Mouse (Mus musculus) limb, embryonic 12.5 days (tissue): ENCODE data around the gene Pcbp1. TPM values are rescaled to one million over a fixed set of nuclear protein-coding genes. Genes with fewer than 3 reads are reported as not detected.
A peak's percentile ranks its signal among the peaks of the same experiment; 100 is the strongest.

ENCODE experiments used
- ATAC-seq: fragments of 200-750 bp; cut with Nextera tagmentation; 2 replicates; pipeline ENCODE4 v1.8.0; 2017; ENCODE audit warnings: low read depth, moderate TSS enrichment; ENCODE audit not compliant: insufficient number of reproducible peaks, insufficient read depth, low FRiP score, low TSS enrichment
- H3K27ac ChIP-seq: fragments of 300-500 bp; sonication (generic); 2 replicates; pipeline ENCODE4 v1.5.1; 2016; ENCODE audit warnings: mild to moderate bottlenecking, moderate library complexity
- H3K27me3 ChIP-seq: fragments of 300-500 bp; sonication (generic); 2 replicates; pipeline ENCODE4 v1.6.1; 2016; ENCODE audit warnings: mild to moderate bottlenecking, moderate library complexity
- H3K36me3 ChIP-seq: fragments of 300-500 bp; sonication (generic); 2 replicates; pipeline ENCODE4 v1.6.1; 2016; ENCODE audit warnings: mild to moderate bottlenecking, moderate library complexity
- H3K4me1 ChIP-seq: fragments of 300-500 bp; sonication (generic); replicated peaks from 2 replicates; pipeline ENCODE4 v1.6.1; 2016
- H3K4me2 ChIP-seq: fragments of 300-500 bp; sonication (generic); 2 replicates; pipeline ENCODE4 v1.6.1; 2016; ENCODE audit warnings: mild to moderate bottlenecking, moderate library complexity
- H3K4me3 ChIP-seq: fragments of 300-500 bp; sonication (generic); replicated peaks from 2 replicates; pipeline ENCODE4 v1.5.1; 2016; ENCODE audit warnings: mild to moderate bottlenecking
- H3K9ac ChIP-seq: fragments of 300-500 bp; sonication (generic); replicated peaks from 2 replicates; pipeline ENCODE4 v1.6.1; 2016; ENCODE audit warnings: mild to moderate bottlenecking, moderate library complexity
- H3K9me3 ChIP-seq: fragments of 300-500 bp; sonication (generic); 2 replicates; pipeline ENCODE4 v1.6.1; 2016; ENCODE audit warnings: mild to moderate bottlenecking, moderate library complexity
- WGBS: fragments of 180-500 bp; shearing (Covaris S2); methylation state at CpG from one replicate; pipeline ENCODE4 v1.1.7; 2016; 5-methylcytosine and 5-hydroxymethylcytosine counted together
- polyA plus RNA-seq: library from polyadenylated mRNA; unstranded; fragments of >200 nt; fragmentation: Nextera tagmentation; extraction: Ambion mirVana; gene quantifications from 2 replicates; pipeline ENCODE4 v1.2.1, GENCODE M21; 2016

Pcbp1 gene
- polyA plus RNA-seq, 1 experiment from 2014 or later = 583 TPM

DNA sequence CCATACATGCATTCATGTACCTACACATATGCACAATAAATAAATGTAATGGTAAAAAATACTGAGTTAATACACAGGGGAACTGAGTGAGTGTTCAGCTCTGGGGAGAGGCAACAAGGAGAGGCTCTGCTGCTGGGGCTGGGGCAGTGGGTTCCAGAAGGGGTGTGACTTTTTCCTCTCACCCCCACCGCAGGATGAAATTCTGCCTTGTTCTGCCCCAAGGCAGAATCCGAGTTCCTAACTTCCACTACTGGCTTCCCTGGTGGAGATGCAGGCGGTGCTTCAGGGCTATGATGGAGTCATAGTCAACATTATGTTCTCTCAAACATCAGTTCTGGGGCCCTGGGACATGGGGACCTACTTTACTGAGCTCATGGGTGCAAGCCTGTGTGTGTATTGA, 19.8 kb downstream of the Pcbp1 start:
- 71% methylated on average over 3 of the region's 3 CpGs for WGBS
- no peaks in the 10 kb centered on the region for H3K9me3 ChIP-seq
- no peak for ATAC-seq
- H3K4me3 ChIP-seq = no peak overlapping the region
- no peak overlapping the region for H3K9ac ChIP-seq
- no peaks in the 10 kb centered on the region for H3K36me3 ChIP-seq
- no peaks in the 10 kb centered on the region for H3K27me3 ChIP-seq
- no peak overlapping the region for H3K4me2 ChIP-seq
- no peaks in the 10 kb centered on the region for H3K4me1 ChIP-seq
- H3K27ac ChIP-seq = no peak overlapping the region

DNA sequence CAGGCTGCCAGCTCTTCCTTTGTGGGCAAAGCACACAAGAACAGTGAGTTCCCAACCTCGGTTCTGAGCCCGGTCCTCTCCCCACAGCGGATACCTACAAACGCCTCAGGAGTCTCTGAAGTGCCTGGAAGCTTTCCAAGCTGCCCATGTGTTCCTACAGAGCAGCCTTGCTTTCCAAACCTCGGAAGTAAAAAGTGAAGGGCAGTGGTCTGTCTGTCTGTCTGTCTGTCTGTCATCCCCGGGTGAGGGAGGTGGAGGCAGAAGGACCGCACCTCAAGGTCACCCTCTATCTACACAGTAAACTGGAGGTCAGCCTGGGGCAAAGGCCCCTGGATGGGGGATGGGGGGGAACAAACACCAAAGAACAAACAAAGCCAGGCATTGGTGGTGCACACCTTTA, 20.4 kb downstream of the Pcbp1 start:
- Histone ChIP-seq H3K27me3 (no peaks in the 10 kb centered on the region), H3K9ac (no peak overlapping the region), H3K4me1 (no peaks in the 10 kb centered on the region), H3K36me3 (no peaks in the 10 kb centered on the region), H3K9me3 (no peaks in the 10 kb centered on the region), H3K27ac (no peak overlapping the region), H3K4me3 (no peak overlapping the region), H3K4me2 (no peak overlapping the region)
- 76% methylated on average over 7 of the region's 7 CpGs for WGBS
- ATAC-seq = no peak

DNA sequence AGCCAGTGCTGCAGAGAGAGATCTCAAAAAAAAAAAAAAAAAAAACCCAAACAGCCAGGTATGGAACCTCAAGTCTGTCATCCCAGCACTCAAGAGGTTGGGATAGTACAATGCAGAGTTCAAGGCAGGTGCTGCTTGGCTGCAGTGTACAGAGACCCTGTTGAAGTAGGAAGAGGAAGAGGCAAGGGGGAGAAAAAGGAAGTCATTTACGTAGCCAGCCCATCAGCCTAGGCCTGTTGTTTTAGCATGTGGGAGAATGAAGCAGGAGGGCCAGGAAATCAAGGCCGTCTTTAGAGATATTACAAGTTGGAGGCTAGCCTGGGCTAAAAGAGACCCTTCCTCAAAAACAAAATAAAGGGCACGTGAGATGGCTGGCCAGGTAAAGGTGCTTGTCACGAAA, 22.6 kb downstream of the Pcbp1 start:
- no peak overlapping the region for H3K27ac ChIP-seq
- H3K4me3 ChIP-seq = no peak overlapping the region
- H3K4me1 ChIP-seq = no peaks in the 10 kb centered on the region
- no peak overlapping the region for H3K4me2 ChIP-seq
- 89% methylated on average over 4 of the region's 4 CpGs for WGBS
- no peaks in the 10 kb centered on the region for H3K36me3 ChIP-seq
- no peaks in the 10 kb centered on the region for H3K27me3 ChIP-seq
- no peaks in the 10 kb centered on the region for H3K9me3 ChIP-seq
- H3K9ac ChIP-seq = no peak overlapping the region
- ATAC-seq = no peak

DNA sequence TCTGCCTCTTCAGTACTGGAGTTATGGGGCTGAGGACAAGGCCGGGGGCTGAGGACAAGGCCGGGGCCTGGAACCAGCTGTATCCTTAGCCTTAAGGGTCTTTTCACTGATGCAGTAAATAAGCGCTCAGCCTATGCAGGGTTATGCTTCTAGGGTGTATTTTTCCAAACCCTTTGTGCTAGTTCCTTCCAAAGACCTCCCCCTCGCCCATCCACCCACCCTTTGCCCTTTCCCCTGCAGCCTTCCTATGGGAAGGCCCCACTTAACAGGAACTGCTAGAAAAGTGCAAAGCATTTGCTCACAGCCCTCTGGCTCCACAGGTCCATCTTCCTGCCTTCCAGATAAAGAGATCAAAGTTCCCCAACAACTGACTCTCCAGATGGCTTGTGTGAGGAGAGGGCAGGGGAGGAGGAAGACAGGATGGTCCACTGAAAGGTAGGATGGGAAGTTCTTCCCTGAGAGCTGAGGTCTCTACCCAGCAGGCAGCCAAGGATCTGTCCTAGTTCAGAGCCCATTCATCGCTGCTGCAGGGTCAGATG, 26.5 kb downstream of the Pcbp1 start:
- no peak overlapping the region for H3K4me3 ChIP-seq
- WGBS = 70% methylated on average over 5 of the region's 5 CpGs
- no peak for ATAC-seq
- no peaks in the 10 kb centered on the region for H3K36me3 ChIP-seq
- H3K27ac ChIP-seq = no peak overlapping the region
- H3K9me3 ChIP-seq = no peaks in the 10 kb centered on the region; the same call in 1 of the 2 replicates
- H3K27me3 ChIP-seq = no peaks in the 10 kb centered on the region
- no peak overlapping the region for H3K4me2 ChIP-seq
- peaks cover 26% of the 10 kb centered on the region for H3K4me1 ChIP-seq
- no peak overlapping the region for H3K9ac ChIP-seq

DNA sequence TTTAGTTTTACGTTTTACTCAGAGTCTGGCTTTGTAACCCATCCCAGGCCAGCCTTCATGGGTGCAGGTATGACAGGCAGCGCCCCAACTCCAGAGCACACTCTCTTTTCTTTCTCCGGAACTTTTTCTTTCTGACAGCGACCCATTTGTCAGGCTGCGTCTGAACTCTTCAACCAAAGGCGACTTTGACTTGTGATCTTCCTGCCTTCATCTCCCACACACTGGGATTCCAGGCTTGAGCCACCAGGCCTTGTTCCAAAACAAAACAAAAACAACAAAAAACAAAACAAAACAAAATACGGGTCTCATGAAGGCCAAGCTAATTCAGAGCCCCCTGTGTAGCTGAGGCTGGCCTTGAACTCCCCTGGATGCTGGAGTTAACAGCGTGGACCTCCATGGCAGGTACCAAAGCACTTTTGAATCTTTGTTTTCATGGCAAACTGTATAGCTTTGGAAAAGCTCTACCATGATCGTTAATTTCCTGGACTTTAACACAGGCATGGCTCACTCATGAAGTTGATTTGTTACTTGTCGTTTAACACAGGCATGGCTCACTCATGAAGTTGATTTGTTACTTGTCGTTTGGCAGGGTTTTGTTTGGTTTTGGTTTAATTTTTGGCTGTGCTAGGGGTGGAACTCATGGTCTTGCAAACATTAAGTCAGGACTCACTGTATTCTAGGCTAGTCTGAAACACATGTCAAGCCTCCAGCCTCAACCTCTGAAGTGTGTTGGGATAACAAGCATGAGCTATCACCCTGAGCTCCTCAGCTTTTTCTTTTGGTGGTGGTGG, 28.0 kb downstream of the Pcbp1 start:
- H3K27ac ChIP-seq = no peak overlapping the region
- peak overlapping the region; percentile 48 for H3K4me2 ChIP-seq
- H3K4me3 ChIP-seq = peak overlapping the region; percentile 31
- peaks cover 35% of the 10 kb centered on the region for H3K4me1 ChIP-seq
- 63% methylated on average over 11 of the region's 11 CpGs for WGBS
- no peak overlapping the region for H3K9ac ChIP-seq
- ATAC-seq = no peak
- H3K36me3 ChIP-seq = no peaks in the 10 kb centered on the region
- no peaks in the 10 kb centered on the region; the same call in 1 of the 2 replicates for H3K9me3 ChIP-seq
- H3K27me3 ChIP-seq = no peaks in the 10 kb centered on the region

DNA sequence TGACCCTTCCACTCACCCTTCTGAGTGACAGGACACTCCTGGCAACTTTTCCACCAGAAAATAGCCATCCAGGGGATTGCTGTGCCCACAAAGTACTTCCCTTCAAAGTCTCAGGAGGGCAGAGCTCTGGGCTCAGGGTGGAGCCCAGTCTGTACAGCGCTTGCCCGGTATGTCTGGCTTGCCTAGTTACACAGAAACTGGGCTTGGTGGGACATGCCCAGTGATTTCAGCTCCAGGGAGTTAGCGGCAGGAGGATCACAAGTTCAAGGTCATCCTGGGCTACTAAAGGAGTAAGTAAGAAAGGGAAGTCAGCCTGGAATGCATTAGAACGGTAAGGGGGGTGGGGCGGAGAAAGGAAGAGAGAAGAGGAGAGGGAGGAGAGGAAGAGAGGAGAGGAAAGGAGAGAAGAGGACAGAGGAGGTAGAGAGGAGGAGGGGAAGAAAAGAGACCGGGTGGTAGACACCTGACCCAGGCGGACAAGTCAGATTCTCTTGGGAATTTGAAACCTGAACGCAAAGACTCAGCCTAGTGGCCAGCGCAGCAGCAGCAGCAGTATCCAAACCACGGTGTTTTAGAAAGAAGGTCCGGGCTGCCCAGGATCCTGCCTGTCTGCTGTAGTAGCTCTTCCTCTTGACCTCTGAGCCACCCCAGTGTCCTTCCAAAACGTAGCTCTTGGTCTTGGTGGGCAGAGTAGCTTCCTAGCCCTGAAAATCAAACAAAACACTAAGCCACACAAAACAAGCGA, 28.9 kb downstream of the Pcbp1 start:
- H3K9ac ChIP-seq = peak overlapping the region; percentile 47; the same call in 1 of the 2 replicates
- ATAC-seq = no peak

DNA sequence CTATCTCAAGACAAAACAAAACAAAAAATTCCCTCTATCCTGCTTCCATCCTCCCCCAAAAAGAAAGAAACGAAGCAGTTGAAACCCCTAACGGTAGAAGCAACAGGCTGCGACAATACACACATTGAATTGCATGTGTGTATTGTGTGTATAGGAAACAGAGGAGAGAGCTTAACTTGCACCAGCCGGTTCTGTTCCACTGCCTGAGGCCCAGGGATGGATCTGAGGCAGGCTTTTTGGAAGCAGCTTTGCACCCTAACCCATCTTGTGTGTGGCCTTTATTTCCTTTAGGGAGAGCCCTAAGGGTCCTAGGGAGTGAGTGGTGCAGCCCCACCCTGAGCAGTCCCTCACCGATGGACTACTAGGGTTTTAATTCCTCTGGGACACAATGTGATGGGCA, 29.5 kb downstream of the Pcbp1 start:
- H3K4me1 ChIP-seq = peaks cover 35% of the 10 kb centered on the region
- peak overlapping the region; percentile 48 for H3K4me2 ChIP-seq
- no peaks in the 10 kb centered on the region for H3K27me3 ChIP-seq
- H3K9me3 ChIP-seq = no peaks in the 10 kb centered on the region; the same call in 1 of the 2 replicates
- no peak overlapping the region for H3K9ac ChIP-seq
- H3K36me3 ChIP-seq = no peaks in the 10 kb centered on the region
- ATAC-seq = no peak
- 78% methylated on average over 5 of the region's 5 CpGs for WGBS
- 0 out of 2 replicates have a peak overlapping the region, but pooled peaks have one; percentile 31 for H3K4me3 ChIP-seq
- H3K27ac ChIP-seq = 0 out of 2 replicates have a peak overlapping the region, but pooled peaks have one; percentile 73

More for the DNA sequence above, 28.9 kb downstream of the Pcbp1 start:
- peak overlapping the region; percentile 48 for H3K4me2 ChIP-seq
- no peaks in the 10 kb centered on the region for H3K36me3 ChIP-seq
- H3K9me3 ChIP-seq = no peaks in the 10 kb centered on the region; the same call in 1 of the 2 replicates
- WGBS = 18% methylated on average over 13 of the region's 13 CpGs
- H3K4me1 ChIP-seq = peaks cover 35% of the 10 kb centered on the region
- H3K27ac ChIP-seq = peak overlapping the region; percentile 73
- H3K27me3 ChIP-seq = no peaks in the 10 kb centered on the region
- peak overlapping the region; percentile 31 for H3K4me3 ChIP-seq

DNA sequence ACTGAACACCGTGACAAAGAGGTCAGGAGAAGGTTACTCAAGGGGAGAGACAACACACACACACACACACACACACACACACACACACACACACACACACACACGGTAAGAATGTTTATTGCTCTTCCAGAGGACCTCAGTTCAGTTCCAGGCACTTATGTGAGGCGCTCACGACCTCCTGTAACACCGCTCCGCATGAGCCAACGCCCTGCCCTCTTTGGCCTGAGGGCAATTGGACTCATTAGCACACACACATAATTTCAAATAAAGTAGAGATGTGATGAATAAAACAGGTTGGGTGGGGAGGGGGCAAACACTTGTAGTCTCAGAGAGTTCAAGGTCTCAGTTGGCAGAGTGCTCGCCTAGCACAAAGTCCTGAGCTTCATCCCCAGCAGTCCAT, 30.0 kb downstream of the Pcbp1 start:
- peak overlapping the region; percentile 12; the same call in 1 of the 2 replicates for H3K27ac ChIP-seq
- no peaks in the 10 kb centered on the region; the same call in 1 of the 2 replicates for H3K9me3 ChIP-seq
- H3K36me3 ChIP-seq = no peaks in the 10 kb centered on the region
- H3K27me3 ChIP-seq = no peaks in the 10 kb centered on the region
- H3K4me3 ChIP-seq = no peak overlapping the region
- 69% methylated on average over 8 of the region's 8 CpGs for WGBS
- H3K4me2 ChIP-seq = no peak overlapping the region
- no peak for ATAC-seq
- H3K9ac ChIP-seq = no peak overlapping the region
- peaks cover 35% of the 10 kb centered on the region for H3K4me1 ChIP-seq

DNA sequence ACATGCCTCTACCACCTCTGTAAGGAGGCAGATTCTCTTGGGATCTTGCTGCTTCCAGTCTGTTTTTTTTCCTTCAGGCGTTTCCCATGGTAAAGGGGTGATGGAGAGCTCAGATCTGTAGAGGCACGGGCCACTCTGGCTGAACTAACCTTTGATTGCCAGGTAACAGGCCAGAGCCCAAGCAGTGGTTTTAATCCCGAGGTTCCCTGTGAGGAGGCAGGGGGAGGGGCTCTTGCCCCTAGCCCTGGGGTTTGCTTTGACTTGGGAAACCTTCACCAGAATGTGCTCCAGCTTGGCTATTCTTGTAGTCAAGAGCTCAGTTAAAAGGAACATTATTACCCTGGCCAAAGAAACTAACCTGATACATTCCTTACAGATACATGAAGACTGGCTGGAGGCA, 30.5 kb downstream of the Pcbp1 start:
- no peak for ATAC-seq
- no peaks in the 10 kb centered on the region for H3K36me3 ChIP-seq
- no peaks in the 10 kb centered on the region; the same call in 1 of the 2 replicates for H3K9me3 ChIP-seq
- peaks cover 35% of the 10 kb centered on the region for H3K4me1 ChIP-seq
- H3K27me3 ChIP-seq = no peaks in the 10 kb centered on the region
- peak overlapping the region; percentile 12; the same call in 1 of the 2 replicates for H3K27ac ChIP-seq
- H3K9ac ChIP-seq = no peak overlapping the region
- no peak overlapping the region for H3K4me2 ChIP-seq
- WGBS = 52% methylated on average over 3 of the region's 3 CpGs
- no peak overlapping the region for H3K4me3 ChIP-seq

DNA sequence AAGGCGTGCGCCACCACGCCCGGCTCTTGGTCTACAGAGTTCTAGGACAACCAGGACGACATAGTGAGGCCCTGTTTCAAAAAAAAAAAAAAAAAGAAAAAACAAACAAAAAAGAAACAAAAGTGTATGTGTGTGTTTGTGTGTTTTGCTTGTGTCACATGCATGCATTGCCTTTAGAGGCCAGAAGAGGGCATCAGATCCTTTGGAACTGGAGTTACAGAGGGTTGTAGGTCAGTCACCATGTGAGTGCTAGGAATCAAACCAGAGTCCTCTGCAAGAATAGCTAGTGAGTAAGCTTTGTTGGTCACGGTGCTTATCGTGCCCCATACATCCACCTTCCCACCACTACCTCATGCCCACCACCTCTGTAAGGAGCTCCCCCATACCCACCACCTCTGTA, 31.4 kb downstream of the Pcbp1 start:
- no peak overlapping the region for H3K9ac ChIP-seq
- peaks cover 35% of the 10 kb centered on the region for H3K4me1 ChIP-seq
- no peak for ATAC-seq
- no peak overlapping the region for H3K27ac ChIP-seq
- H3K9me3 ChIP-seq = no peaks in the 10 kb centered on the region; the same call in 1 of the 2 replicates
- H3K27me3 ChIP-seq = no peaks in the 10 kb centered on the region
- H3K4me2 ChIP-seq = no peak overlapping the region
- H3K4me3 ChIP-seq = no peak overlapping the region
- WGBS = 96% methylated on average over 7 of the region's 7 CpGs
- no peaks in the 10 kb centered on the region for H3K36me3 ChIP-seq
